Mouse (Mus musculus) thymus, postnatal 36 days (tissue): Measurements from ENCODE around the gene Ripor3.
"Not testable (repeated sequence)": the region's sequence is repeated elsewhere in the genome, so short reads cannot be mapped to it uniquely, and the experiment has no call there.

Experiments used
- DNase-seq, 2 experiments: peaks; one replicate each; pipeline ENCODE4 v3.0.0; 2022; ENCODE audit warnings: mixed read lengths in 2 of 2

Ripor3 gene

DNA sequence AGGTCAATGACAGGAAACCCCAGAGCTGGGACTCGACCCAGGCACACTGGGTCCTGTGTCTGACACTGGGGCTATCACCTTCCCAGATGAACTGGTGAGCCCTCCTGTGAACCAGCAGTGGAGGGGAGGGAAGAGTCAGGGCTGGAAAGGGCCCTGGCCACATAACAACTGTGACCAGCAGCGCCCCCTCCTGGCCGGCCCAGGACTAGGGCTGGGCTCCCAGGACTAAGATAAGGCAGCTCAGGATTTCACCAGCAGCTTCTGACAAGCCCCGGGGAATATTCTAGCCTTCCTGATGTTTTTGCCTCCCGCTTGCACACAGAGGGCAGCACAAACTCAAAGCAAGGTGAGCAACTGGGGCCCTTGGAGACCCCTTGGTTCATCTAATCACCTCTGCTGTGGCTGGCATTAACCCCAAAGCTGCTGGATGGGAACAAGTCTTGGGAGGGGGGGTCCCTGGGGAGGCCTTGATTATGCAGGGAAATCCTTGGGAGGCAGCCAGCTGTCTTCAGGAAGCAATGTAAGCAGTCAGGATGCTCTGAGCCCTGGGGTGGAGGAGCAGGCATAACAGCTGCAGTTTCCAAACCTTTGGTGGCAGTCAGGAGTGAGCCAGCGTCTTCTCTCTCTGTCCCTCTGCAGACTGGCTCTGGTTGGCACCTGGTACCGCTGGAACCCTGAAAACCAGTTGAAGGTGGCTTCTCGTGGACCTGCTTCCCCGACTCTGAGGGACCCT is at the start of gene Ripor3:
TSS of gene Ripor3 (minus strand) at position 683 of the 733 bp plus-strand sequence.
- peak; percentile 63 for DNase-seq

DNA sequence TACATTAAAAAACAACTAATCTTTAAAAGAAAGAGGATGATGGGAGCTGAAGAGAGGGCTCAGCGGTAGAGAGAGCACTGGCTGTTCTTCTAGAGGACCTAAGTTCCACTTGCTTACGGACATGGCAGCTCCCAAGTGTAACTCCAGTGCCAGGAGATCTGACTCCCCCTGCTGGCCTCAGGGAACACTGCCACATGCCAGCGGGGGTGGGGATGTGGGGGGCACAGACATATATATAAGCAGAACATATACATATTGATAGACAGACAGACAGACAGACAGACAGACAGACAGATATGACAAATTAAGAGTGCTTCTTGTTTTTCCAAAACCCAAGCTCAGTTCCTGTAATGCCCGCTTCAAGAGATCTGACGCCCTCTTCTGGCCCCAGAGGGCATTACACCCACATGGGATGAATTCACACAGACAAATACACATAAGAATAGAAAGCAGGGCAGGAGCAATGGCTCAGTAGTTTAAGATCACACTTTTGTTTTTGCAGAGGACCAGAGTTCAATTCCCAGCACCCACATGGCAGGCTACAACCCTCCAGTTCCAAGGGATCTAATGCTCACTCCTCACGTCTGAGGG is 48.9 kb upstream of the Ripor3 start:
- DNase-seq: no peak

DNA sequence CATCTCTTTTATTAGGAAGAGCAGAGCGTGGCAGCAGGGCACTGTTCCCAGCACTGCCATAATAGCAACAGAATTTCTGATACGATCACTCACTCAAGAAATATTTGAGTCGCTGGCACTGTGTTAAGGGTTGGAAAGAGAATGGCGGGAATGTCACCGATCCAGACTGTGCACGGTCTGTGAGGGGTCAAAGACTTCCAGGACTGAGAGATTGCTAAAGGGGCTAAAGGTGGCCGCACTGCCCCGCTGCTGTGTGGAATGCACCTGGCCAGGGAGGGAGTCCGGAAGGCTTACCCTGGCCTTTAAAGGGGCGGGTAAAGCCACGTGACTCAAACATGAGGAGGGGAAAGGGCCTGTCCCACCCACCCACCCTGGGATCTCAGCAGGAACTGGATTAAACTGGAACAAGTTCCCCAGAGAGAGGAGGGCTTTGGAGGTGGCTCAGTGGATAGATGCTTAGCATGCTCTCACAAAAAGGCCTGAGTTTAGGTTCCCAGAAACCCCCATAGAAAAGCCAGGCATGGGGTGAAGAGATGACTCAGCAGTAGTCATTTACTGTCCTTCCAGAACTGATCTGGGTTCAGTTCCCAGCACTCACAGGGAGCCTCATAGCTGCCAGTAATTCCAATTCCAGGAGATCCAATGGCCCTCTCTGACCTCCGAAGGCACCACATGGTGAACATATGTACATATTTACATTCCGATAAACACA is 48.2 kb upstream of the Ripor3 start:
- DNase-seq: no peak

DNA sequence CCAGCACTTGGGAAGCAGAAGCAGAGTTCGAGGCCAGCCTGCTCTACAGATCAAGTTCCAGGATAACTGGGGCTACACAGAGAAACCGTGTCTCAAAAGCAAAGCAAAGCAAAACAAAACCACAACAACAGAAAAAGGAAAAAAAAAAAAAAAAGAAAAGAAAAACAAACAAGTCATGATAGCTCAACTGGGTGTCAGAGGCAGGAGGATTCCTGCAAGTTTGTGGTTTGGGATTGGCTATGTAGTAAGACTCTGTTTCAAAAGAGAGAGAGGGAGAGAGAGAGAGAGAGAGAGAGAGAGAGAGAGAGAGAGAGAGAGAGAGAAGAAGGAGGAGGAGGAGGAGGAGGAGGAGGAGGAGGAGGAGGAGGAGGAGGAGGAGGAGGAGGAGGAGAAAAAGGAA is 47.5 kb upstream of the Ripor3 start:
- DNase-seq: not testable (repeated sequence)

DNA sequence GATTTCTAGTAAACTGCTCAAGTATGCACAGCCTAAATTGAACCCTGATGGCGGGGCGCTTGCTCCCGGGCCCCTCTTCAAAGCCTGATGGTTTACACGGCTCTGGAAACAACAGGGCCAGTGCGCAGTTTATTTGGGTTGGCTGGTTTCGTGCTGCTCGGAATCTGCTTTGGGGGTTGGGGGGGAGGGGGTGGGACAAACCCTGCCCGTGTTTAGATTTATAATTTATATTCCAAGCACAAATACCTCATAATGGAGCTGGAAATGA is 46.2 kb upstream of the Ripor3 start:
- DNase-seq: no peak

DNA sequence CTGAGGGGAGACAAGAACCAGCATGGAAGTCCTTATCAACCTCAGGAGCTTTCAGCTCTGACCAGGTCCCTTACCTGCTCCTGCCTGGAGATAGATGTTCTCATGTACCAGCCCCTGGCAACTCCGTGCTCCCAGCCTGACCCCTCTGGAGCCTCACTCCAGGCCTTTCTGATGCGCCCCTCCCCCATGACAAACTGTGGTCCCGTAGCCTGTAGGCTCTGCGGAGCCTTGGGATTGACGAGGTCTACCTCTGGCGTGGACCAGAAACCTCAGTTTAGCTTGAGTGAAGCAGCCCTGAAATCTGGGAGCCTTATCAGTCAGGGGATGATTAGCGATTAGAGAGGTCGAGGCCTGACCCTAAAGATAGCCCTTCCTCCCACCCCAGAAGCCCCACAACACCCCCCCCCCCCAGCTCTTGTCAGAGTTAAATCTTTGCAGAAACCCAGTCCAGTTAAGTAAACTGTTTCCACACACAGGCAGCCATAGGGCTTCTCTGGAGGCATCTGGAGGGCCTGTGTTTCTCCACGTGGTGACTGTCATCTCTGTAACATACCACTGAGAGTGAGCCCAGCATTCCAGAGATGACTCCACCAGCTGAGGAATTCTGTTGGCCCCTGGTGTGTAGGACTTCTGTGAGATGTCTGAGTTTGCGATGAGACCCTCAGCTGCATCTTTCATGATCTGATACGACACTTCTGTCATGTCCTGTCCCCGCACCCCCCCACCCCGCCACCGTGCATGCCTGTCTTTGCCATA is 45.7 kb upstream of the Ripor3 start:
- no peak for DNase-seq

DNA sequence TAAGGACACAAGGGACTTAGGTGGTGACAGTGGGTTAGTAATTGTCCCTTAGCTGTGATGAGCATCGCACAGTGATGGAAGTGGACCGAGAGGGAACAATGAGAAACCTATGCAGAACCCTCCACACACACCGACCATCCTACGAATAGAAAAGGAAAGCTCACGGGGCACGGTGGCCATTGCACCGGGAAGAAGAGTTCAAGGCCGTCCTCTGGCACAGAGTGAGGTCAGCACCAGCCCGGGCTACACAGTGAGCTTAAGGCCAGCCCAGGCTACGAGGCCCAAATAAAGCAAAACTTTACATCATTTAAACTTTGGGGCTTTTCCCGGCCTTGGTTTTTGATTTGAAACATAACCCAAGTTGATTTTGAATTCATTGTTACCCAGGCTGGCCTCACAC is 43.7 kb upstream of the Ripor3 start:
- no peak for DNase-seq

DNA sequence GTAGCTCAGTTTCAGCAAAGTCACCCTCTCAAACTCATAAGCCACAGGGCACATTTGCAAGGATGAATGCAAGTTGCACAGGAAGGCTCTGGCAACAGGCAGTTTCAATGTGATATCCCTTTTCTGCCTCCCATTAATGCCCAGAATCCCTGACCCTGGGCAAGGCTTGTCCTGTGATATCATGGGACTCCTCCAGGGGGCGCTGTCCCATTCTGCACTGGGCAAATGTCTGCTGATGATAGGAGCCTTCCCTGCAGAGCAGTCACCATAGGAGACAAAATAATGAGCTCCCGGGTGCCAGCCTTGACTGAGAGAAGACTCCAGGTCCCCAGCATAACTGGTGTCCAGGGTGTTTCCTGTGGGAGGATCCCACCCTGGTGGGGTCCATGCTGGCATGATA is 42.3 kb upstream of the Ripor3 start:
- DNase-seq: peak in 1 of 2 experiments; percentile 15

DNA sequence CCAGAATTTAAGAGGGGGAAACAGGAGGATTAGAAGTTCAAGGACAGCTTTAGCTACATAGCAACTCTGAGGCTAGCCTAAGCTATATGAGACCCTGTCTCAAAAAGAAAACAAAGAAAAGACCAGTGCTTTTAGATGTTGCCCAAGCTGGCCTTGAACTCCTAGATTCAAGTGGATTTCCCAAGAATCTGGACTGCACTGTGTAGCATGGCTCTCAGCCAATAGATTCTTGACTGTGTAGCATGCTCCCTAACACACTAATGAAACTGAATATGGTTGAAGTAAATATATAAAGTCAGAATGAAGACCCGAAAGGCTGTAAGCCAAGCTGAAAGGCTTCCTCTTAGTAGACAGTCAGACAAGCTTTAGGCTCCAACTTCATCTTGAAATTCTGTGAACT is 41.7 kb upstream of the Ripor3 start:
- DNase-seq: no peak

DNA sequence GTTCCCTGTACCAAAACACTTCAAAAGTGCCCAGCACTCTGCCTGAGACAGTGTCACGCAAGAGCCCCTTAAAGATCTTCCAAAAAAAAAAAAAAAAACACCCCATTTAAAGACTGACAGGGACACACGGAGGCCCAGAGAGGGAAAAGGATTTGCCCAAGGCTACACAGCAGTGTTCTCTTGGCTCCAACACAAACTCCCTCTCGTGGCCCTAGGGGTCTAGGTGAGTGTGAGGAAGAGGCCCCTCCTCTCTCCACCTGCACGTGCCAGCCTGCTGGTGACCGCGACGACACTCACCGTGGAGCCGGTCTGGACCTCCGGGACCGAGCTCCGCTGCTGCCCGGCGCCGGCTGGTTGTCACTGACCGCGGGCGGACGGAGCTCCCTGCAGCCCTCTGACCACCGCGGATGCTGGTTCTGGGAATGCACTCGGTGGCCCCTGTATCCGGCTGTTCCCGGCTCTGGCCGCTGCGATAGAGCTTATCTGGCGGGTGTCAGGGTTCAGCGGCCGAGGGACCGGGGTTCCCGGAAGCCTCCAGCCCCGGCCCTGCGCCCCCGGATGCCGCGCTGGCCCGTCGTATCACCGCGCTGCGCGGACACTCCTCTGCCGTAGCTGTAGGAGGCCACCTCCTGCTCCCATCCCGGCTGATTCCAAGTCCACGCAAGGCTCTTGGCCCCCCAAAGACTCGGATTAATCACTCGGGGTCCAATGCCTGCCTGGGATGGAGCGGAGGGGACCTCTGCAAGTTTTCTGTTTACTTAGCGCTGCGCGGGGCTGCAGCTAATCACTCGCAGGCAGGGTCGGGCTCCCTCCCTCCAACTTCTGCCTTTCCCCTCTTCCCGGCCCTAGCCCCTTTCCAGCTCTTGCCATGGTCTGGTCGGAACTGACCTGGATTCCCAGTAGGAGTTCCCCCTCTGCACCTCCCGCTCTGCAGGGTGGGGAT is 39.9 kb upstream of the Ripor3 start:
- DNase-seq: no peak

DNA sequence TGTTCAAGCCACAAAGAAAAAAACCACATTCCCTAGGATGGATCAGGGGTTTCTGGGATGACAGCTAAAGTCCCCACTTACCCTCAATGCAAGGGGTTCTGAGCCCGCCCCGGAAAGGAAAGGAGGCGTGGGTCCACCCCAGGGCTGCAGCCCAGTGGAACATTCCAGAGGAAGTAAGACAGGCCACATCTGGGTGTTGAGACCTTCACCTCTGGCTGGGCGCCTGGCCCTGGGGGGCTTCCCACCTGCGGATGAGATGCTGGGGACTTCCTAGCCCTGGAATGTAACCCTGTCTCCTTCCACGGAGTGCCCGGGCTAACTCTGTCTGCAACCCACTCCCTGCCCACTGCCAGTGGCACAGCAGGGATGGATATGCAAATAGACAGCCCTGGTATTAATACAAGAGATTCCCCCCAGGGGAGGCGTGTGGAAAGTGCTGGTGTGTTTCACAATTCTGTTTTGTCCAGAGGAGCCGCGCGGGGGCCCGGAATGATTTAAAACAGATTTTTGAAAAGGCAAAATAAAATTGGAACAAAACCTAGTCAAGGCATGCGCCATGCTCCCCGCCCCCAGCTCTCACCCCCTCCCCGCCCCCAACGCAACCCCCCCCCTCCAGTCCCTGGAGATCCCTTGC is 38.7 kb upstream of the Ripor3 start:
- no peak for DNase-seq

DNA sequence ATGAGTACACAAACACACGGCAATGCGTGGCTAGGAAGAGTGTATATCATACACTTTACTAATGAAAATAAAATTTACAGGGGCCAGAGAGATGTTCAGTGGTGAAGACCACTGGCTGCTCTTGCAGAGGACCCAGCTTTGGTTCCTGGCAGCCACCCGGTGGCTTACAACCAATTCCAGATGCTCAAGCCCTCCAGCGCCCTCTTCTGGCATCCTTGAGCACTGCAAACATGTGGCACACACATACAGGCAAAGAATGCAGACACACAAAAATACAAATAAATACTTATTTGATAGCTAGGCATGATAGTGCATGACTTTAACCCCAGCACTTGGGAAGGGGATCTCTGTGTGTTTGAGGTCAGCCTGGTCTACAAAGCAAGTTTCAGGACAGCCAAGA is 36.0 kb upstream of the Ripor3 start:
- DNase-seq: no peak

DNA sequence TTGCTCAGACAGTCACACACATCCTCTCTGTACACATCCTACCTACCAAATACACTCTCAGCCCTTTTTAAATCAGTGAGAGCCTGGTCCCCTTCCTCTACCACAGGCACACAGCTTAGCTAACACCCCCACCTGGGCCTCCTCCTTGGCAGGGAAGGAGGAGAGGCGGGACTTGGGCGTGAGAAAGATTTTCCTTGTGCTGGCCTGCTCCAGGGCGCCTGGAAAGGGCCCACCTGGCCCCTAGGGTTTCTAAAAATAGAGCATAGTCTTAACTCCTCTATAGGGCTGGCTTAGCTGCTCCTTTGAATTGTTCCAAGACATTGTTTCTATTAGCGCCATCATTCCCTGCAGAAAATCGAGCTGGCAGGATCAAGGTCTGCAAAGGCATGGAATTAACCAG is 35.4 kb upstream of the Ripor3 start:
- no peak for DNase-seq

DNA sequence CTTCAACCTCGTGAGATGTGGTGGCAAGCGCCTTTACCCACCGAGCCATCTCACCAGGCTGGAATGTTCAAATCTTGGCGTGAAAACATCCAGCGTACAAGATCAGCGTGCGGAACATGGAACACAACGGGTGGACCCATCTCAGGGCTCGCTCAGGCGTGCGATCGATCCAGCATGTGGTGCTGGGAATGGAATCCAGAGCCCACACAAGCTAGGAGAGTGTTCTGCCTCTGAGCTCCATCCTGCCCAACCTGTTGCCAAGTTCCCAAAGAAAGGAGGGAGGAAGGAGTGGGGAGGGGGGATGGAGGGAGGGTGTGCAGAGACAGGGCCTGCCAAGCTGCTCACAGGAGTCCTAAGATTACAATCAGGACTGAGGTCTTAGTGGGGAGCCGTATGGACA is 34.9 kb upstream of the Ripor3 start:
- no peak for DNase-seq

DNA sequence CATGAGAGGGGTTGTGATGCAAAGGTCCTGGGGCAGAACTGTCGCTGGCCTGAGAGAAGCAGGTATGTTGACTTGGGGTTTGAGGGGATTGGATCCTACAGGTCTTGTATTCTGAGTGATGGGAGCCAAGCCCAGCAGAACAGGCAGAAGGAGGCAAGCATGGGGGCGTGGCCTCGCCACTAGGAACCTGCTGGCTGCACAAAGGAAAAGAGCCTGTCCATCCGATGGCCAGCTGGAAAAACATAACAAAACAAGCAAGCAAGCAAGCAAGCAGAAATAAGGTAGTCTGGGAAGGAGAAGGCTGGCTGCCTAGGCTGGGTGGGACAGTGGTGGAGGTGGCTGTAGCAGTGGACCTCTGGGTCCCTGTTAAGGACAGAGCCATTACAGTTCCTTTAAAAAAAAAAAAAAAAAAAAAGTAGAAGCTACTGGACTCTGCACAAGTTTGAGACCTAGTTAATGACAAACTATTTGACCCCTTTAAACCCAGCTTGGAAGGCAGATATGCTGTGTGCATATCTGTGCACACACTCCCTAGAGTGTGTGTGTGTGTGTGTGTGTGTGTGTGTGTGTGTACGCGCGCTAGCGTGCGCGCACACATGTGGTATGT is 34.4 kb upstream of the Ripor3 start:
- no peak for DNase-seq

DNA sequence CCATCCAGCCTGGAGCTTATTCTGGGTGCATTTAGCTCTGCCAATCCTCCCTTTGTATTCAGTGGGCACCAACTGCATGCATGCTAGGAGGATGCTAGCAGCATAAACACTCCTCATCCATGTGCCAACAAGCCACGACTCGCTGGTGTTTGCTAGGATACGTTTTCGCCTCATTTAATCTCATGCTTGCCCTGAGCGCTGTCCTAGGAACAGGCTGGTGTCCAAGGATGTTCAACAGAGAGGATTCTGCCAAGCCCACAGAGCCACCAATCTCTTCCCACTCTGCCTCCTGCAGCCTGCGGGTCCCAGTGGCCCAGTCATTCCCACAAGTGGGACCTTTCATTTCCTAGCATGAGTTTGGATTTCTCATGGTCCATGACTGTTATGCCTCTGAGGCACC is 31.6 kb upstream of the Ripor3 start:
- no peak for DNase-seq

DNA sequence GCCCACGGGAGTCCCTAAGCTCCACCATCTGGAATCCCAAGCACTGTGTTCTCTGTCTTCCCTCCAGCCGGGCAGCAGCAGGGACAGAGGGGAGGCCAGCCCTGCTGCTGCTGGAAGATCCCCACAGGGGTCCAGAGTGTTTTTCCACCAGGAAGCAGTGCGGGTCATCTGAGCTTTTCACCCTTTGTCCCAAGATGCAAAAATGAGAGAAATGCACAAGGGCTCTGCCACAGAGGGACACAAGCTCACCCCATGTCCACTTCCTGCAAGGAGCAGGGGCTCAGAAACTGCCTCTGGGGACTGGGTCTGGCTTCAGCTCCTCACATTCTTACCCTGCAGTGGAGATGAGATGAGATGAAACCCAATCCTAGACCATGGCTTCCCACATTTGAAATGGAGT is 30.3 kb upstream of the Ripor3 start:
- no peak for DNase-seq

DNA sequence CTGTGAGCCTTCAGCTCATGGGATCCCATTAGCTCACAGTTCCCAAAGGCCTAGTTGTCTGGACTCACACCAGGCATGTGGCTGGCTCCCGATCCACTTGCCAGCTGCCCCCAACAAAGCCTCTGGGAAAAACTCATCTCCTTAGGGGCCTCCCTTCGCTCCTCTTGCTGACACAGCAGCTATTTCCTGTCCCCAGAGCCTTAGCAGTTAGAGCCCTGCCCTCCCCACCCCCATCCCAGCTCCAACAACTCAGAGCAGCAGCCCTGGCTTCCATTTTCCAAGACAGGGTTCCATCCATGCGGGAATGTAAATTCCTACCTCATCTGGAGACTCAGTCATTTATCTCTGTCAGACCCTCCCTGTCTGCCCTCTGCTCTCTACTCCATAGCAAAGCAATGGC is 26.6 kb upstream of the Ripor3 start:
- no peak for DNase-seq

DNA sequence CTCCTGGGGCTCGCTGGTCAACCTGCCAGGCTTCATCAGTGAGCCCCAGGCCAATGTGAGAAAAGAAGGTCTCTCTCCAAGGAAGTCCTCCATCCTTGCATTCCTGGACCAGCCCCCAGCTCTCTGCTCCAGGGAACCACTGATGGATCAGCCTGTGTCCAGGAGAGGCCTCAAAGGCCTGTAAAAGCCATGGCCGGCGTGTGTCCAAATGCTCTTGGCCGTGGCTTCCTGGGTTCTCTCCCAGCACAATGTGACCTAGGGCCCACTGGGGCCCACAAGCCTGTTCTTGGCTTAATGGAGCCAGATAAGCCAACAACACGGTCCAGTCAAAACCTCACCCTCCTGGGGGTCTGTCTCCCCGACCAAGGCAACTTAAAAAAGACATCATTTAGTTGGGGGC is 25.5 kb upstream of the Ripor3 start:
- no peak for DNase-seq

DNA sequence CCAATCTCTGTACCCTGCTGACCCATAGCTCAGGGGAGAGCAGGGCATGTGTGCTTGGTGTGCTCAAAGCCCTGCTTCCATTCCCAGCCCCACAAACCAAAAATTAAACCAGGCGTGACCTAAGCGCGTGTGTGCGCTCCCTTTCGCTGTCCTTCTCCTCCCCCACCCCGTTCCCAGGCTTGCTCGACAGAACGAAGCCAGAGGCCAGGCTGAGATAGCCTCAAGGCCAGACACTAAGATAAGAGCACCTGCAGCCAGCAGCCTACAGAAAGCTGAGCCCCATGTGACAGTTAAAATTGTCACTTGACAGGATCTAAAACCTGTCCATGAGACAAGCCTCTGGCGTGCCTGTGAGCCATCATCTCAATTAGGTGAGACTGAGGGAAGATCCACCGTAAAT is 23.5 kb upstream of the Ripor3 start:
- no peak for DNase-seq

DNA sequence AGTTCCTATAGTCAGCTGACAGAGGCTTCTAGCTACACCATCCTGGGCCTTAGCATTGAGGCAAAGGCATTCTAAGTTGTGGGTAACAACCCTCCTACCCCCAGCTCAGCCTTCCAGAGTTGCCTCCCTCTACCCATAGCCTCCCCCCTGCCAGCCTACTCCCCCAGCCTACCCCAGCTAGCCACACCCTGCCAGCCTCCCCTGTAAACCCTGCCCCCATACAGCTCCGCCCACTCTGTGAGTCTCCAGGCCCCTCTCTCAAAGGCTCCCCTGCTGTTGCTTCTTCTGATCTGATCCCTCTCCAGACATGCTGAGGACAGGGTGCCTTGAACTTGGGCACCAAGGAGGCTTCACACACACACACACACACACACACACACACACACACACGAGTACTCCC is 21.4 kb upstream of the Ripor3 start:
- DNase-seq: no peak

DNA sequence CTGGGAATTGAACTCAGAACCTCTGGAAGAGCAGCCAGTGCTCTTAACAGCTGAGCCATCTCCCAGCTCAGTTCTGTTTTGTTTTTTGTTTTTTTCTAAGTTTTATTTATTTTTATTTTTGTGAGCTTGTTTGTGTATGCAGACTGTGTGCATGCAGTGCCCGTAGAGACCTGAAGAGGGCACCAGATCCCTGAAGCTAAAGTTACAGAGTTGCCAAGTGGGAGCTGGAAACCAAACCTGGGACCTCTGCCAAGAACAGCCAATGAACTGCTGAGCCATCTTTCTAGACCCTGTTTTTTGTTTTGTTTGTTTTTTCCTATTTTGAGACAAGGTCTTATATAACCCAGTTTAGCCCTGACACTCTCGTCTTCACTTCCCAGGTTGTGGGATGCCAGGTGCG is 18.0 kb upstream of the Ripor3 start:
- no peak for DNase-seq
